9 mouse cellular contexts compared by ENCODE assay signal in genomic region chr9:95442321-95442731, GRCm38 (mm10). TPM values are rescaled to one million over a fixed set of nuclear protein-coding genes. Genes with fewer than 3 reads are reported as not detected.
DNase-seq lines count a peak whose midpoint lies in the region; ATAC-seq and TF ChIP-seq lines count a peak whose summit lies in the region.
"Had no signal": no experiment of that assay in that cellular context is flagged by ENCODE, and none has a peak within 500 bp of the region (broad histone marks: within the 10 kb centered on the region; RNA-seq: fewer than 3 reads in every experiment).

No protein-coding gene starts in this region.

- DNase-seq in cerebellum, adult 2 months = peak; percentile 21 to 32
- DNase-seq in cerebellum, adult 11 months = no peak
- DNase-seq in R1 (ENCODE audit: low read depth, low spot score) = peak; percentile 59
- DNase-seq in forebrain, embryonic 10.5 days (ENCODE audit: extremely low spot score, low spot score) = peak; percentile 66
- DNase-seq in hindlimb bud, embryonic 11.5 days (ENCODE audit: extremely low spot score, low read depth, low spot score) = peak; percentile 6
- DNase-seq in lung, postnatal 14 days = peak; percentile 5
- no peak for DNase-seq in adipocyte (ENCODE audit: low spot score)

- no peaks in the 10 kb centered on the region for H3K4me1 ChIP-seq in cerebellum, adult 2 months (ENCODE audit: control insufficient read depth, insufficient read depth, low read length)
- peaks cover 19% of the 10 kb centered on the region for H3K4me1 ChIP-seq in forebrain, embryonic 10.5 days
- 0 out of 2 replicates have a peak, but pooled peaks cover 5% of the 10 kb centered on the region for H3K4me1 ChIP-seq in stomach, embryonic 15.5 days
- H3K4me1 ChIP-seq: megakaryocyte, embryonic 14.5 days had no signal

- 0 out of 2 replicates have a peak, but pooled peaks have one; percentile 21 for TF ChIP-seq CTCF in cerebellum, adult 2 months (IDR thresholded peaks at IDR 0.05; ENCODE audit: borderline replicate concordance, insufficient read depth, low read depth, low read length)

- no peaks in the 10 kb centered on the region for H3K27me3 ChIP-seq in cerebellum, adult 2 months (ENCODE audit: control insufficient read depth, insufficient read depth, low read length)
- H3K27me3 ChIP-seq in forebrain, embryonic 10.5 days (ENCODE audit: poor library complexity, severe bottlenecking) = no peaks in the 10 kb centered on the region
- H3K27me3 ChIP-seq in stomach, embryonic 15.5 days (replicated peaks) = no peaks in the 10 kb centered on the region

- no peak overlapping the region for H3K4me3 ChIP-seq in cerebellum, adult 2 months (replicated peaks; ENCODE audit: insufficient read depth, low read depth, low read length)
- peak overlapping the region; percentile 40 for H3K4me3 ChIP-seq in forebrain, embryonic 10.5 days
- H3K4me3 ChIP-seq in stomach, embryonic 15.5 days (replicated peaks) = no peak overlapping the region
- H3K4me3 ChIP-seq: megakaryocyte, embryonic 14.5 days had no signal

- H3K9me3 ChIP-seq in forebrain, embryonic 10.5 days = no peaks in the 10 kb centered on the region
- H3K9me3 ChIP-seq in stomach, embryonic 15.5 days = no peaks in the 10 kb centered on the region

- peak overlapping the region; percentile 30 for H3K4me2 ChIP-seq in stomach, embryonic 15.5 days

- WGBS in cerebellum, adult 2 months = 17% methylated on average over 13 of the region's 13 CpGs
- WGBS in forebrain, embryonic 10.5 days = 6% methylated on average over 13 of the region's 13 CpGs
- WGBS in stomach, embryonic 15.5 days = 12% methylated on average over 13 of the region's 13 CpGs

- H3K9ac ChIP-seq in stomach, embryonic 15.5 days = no peak overlapping the region

- no peak for ATAC-seq in stomach, embryonic 15.5 days (ENCODE audit: insufficient read depth, low FRiP score, low read depth)

- H3K27ac ChIP-seq in cerebellum, adult 2 months (ENCODE audit: insufficient read depth, low read length) = no peak overlapping the region
- peak overlapping the region; percentile 72 for H3K27ac ChIP-seq in forebrain, embryonic 10.5 days
- no peak overlapping the region for H3K27ac ChIP-seq in stomach, embryonic 15.5 days

- H3K36me3 ChIP-seq in forebrain, embryonic 10.5 days (replicated peaks) = no peaks in the 10 kb centered on the region
- no peaks in the 10 kb centered on the region for H3K36me3 ChIP-seq in stomach, embryonic 15.5 days

- no peak for TF ChIP-seq POLR2A in cerebellum, adult 2 months (IDR thresholded peaks at IDR 0.05; ENCODE audit: borderline replicate concordance, insufficient read depth, low read length)

RNA-seq across cellular contexts. Expression of gene Chst2, which starts 35.8 kb away (rescaled TPM):
- polyA plus RNA-seq in cerebellum, adult 2 months (2012; rRNA removed) = 15.4 and 16.8 TPM in 2 replicates
- 5.6 and 7.0 TPM in 2 replicates for polyA plus RNA-seq in forebrain, embryonic 10.5 days (2016; fragmentation: Nextera tagmentation; extraction: Ambion mirVana)
- polyA plus RNA-seq in stomach, embryonic 15.5 days (2015; fragmentation: Nextera tagmentation; extraction: Ambion mirVana) = 8.4 and 10.6 TPM in 2 replicates

Comparison
In these comparisons a context has a peak if more than half of its experiments do, and no peak if none do; other contexts are left out.
1. DNase-seq: peak in cerebellum, adult 2 months (2 of 2), R1 (single experiment), forebrain, embryonic 10.5 days (single experiment), hindlimb bud, embryonic 11.5 days (single experiment) and lung, postnatal 14 days (single experiment); none in cerebellum, adult 11 months (single experiment) and adipocyte (single experiment).